Mouse (Mus musculus) heart, adult 2 months (tissue): ENCODE measurements around the gene Rtn2.

ENCODE experiments used
- CTCF ChIP-seq: fragments of 200-600 bp; IDR thresholded peaks from 2 replicates; pipeline ENCODE4 v1.8.1; 2022; ENCODE audit warnings: antibody characterized with exemption, mild to moderate bottlenecking, moderate library complexity
- EP300 ChIP-seq: fragments of 200-500 bp; IDR thresholded peaks from 2 replicates; pipeline ENCODE4 v1.6.1; 2011; ENCODE audit warnings: low read depth, low read length, control low read depth; ENCODE audit not compliant: insufficient read depth
- POLR2A ChIP-seq: fragments of 200-500 bp; IDR thresholded peaks from 2 replicates; pipeline ENCODE4 v1.6.1; 2011; ENCODE audit warnings: mild to moderate bottlenecking, low read depth, low read length, control low read depth; ENCODE audit not compliant: insufficient read depth

DNA sequence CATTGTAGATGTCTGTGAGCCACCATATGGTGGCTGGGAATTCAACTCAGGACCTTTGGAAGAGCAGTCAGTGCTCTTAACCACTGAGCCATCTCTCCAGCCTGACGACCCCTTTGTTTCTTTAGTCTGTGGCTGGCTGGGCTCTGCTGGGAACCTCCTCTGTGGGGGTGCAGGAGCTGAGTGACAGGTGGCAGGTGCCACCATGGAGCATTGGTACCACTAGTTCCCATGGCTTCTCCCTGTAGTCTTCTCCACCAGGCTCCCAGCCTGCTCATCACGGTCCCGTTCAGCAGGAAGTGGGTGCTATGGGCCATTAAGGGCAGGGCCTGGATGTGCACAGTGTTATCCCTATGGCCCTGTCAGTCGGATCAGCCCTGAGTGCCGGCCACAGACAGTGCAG, 47.8 kb upstream of the Rtn2 start:
- no peak for TF ChIP-seq CTCF
- TF ChIP-seq POLR2A, result no peak
- TF ChIP-seq EP300, result no peak
